Mouse (Mus musculus): ENCODE results near the gene Ccdc97. TPM values are rescaled to one million over a fixed set of nuclear protein-coding genes. Genes with fewer than 3 reads are reported as not detected.
"Not testable (repeated sequence)": the region's sequence is repeated elsewhere in the genome, so short reads cannot be mapped to it uniquely, and the experiment has no call there.

The Ccdc97 gene
- total RNA-seq, 2 experiments from 2014 or later, result 59.8 to 61.4 TPM

DNA sequence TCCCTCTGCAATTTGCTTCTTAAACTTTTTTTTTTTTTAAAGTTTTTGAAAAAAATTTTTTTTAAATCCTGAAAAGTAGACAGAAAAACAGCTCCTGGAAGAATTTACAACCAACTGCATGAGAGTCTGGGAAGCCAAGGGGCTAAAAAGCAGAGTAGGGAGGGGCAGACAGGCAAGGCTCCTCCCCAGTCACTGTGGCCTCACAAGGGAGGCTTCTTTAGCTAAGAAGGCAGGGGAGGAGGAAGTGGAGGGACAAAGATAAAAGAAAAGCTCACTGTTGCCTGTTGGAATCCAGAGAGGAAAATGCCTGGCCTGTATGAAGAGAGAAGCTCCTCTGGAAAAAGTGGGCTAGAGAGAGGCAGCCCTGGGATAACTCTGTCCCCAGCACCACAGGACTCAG is 2.9 kb upstream of the Ccdc97 start:
- DNase-seq (ENCODE audit: low spot score in 2 of 2), result not testable (repeated sequence)

DNA sequence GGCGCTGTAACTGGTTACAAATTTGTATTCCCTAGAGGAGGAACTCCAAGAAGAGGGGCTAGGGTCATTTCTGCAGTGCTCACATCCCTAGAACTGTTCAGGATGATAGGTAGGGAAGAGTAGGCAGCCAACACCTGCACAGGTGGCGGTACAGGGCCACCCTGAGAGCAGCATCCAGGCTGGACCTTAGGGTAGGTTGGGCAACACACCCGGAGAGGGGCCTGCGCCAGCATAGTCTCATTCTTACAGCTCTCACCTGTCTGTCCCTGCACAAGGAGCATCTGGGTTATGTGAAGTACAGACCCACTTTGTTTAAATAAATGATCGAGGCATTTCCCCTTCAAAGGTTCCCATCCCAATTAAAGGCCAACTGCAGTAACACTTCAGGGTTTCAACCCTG is 1.9 kb upstream of the Ccdc97 start:
- DNase-seq (ENCODE audit: low spot score in 2 of 2), result no peak

DNA sequence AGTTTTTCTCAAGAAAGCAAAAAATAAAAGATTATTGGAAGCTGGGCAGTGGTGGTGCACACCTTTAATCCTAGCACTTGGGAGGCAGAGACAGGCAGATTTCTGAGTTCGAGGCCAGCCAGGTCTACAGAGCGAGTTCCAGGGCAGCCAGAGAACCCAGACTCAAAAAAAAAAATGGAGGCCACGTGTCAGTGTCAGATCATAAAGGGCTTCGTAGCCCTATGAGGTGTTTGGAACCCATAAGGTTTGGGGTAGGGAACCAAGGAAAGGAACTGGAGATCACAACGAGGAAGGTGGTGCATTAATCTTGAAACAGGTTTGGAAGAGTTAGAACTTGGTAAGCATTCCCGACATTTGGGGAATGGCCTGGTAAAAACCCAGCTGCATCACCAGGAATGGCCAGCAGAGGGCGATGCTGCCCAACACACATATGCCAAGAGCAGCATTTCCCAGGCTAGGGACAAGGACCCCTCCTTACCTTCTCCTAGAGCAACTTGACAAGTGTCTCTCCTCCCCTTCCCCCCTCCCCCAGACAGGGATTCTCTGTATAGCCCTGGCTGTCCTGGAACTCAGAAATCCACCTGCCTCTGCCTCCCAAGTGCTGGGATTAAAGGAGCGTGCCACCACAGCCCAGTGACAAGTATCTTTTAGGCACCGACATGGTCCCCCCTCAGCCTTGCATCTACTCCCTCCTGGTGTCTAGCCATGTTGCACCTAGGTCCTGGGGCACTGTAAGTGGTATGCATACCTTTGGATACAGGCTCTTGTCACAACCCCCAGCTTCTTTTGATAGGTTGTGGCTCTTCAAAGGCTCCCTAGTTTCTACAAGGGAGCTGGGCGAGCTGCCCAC is 1.1 kb upstream of the Ccdc97 start:
- peak; percentile 80 to 81 for DNase-seq (ENCODE audit: low spot score in 2 of 2)

DNA sequence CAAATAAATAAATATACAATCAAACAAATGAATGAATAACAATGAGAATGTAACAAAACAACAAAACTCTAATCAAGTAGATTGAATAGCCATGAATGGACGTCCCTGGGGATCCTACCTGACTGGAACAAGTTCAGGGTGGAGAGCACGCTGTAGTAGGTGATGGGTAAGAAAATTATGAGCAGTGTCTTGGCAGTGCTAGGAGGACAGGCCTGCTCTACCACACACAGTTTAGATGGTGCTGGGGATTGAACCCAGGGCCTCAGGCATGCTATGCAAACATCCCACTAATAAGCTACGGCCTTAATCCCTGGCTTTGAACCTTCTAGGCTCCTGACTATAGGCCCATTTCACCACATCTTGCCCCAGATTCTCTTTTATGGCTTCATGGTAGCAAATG is 1.4 kb downstream of the Ccdc97 start:
- no peak for DNase-seq (ENCODE audit: low spot score in 2 of 2)

DNA sequence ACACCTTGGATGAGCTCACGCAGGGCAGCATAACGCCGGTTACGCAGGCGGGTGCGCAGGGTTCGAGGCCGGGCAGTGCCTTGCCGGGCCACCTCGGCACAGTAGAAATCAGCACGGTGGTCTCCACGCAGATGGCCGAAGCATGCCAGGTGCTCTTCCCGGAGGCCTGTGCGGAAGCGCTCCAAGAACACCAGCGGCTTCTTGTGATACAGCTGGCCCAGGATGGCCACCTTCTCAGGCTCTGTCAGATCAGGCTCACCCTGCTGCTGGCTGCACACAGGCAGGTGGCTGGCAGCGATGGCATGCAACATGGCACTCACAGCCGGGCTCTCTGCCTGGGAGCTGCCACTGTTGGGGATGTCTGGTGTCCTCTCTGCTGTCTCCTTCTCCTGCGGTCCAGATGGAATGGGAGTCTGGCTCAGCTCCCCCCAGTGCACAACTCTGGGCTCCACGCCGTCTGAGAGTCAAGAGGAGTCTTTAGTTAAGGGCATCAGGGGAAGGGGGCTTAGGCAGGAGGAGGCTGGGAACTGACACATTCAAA is 3.1 kb downstream of the Ccdc97 start:
- DNase-seq (ENCODE audit: low spot score in 2 of 2), result no peak

DNA sequence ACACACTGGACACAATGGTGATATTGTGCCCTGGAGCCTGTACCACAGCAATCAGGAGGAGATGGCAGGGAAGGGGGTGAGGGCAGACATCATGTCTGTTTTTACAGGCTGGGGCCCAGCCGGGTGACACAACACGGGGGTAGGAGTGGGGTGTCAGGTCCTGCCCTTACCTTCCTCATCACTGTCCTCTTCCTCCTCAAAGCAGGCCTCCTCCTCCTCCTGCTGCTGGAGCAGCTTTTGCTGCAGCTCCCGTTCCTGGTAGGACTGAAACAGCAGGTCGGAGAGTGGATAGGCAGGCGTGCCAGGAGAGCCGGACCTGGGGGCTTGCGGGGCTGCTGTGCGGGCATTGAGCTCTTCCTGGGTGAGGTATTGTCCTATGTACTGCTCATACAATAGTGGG is 4.3 kb downstream of the Ccdc97 start:
- DNase-seq (ENCODE audit: low spot score in 2 of 2), result no peak

DNA sequence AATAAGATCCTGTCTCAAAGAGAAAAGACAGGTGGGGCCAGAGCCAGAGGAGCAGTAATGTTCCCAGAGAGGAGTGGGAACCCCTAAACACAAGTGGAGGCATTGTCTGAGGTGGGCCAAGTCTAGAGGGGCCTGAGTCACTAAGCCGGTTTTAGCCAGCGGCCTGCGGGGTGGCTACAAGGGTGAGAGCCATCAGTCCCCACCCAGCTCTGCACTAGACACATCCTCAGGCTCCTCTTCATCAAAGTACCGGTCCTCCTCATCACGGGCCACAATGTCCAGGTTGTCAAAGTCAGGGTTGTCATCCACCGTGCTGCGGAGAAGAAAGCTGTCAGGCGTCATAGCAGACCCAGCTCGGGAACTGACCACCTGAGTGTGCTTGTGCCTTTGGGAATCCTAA is 6.1 kb downstream of the Ccdc97 start:
- DNase-seq (ENCODE audit: low spot score in 2 of 2), result no peak

DNA sequence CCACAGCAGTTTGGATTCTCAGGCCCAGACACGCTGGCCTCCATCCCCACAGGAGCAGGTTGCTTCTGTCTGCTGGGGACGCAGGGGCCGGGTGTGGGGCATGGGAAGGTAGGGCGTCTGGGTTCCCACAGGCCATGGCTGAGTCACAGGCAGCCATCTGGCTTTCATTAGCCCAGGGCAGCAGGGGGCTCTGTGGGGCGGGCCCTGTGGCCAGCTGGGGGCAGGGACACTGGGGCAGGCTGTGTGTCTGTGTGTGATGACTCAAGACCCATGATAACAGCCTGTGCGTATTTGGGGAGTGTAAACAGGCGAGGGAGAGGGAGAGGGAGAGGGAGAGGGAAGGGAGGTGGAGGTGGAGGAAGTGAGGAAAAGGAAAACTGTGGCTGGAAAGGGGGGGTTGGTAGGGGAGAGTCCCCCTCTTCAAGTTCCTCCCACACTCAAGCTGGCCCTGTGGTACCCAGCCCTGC is 7.1 kb downstream of the Ccdc97 start:
- DNase-seq (ENCODE audit: low spot score in 2 of 2), result peak; percentile 58 to 64

DNA sequence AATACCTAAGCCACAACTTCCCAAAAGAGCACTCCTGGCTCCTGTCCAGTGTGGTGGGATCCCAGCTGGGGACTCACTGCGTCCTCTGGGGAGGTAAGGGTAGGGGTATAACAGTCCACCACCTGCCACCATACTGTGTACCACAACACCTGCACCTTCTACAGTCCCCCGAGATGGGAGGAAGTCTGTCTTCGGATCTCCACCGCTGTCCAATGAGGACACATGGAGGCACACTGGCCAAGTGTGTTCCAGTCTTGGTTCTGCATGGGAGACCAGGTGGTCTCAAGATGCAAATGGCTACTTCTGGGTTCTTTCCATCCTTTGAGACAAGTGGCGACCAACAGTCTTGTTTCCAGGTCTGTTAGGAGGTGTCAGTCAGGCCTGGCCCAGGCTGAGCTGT is 7.7 kb downstream of the Ccdc97 start:
- DNase-seq (ENCODE audit: low spot score in 2 of 2), result no peak

DNA sequence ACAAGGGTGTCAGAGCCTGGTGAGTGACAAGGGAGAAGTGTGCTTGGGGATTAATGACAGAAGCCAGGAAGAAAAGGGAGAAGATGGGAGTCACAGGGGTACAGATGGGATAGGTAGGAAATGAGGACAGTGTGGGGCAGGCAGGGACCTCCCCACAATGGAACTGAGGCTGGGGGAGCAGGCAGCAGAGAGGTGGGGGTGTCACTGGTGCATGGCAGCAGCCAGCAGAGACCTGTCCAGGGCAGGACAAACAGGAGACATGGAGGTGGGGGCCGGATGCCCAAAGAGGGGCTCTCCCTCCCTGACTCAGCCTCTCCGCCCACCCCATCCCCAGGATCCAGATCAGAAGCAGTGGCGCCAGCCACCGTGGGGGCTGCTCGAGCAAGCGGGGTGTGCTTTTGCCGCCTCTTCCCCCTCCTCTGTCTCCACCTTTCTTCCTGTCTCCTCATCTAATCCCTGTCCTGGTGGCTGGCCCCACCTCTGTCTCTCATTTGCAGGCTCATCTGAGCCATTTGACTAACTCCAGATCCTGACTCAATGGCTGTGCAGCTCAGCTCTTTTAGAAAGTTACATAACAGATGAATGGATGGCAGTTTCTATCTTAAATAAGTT is 8.3 kb downstream of the Ccdc97 start:
- peak; percentile 54 to 72 for DNase-seq (ENCODE audit: low spot score in 2 of 2)

DNA sequence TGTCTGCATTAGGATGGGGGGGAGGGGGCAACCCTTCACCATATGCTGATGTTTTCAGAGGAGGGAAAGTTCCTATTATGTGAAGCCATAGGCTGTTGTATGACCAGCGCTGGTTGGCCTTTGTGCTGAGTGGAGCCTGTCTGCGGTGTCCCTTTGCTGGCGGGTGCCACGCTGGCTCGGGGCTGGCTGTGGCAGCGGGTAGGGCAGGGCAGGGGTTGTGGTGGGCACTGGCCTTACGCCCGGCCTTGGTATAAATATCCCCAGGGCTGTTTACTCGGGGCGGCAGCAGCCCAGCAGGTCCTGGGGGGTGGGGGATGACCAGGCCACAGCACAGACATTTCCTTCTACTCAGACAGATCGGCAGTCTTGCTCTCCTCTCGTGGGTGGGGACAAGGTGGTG is 8.9 kb downstream of the Ccdc97 start:
- DNase-seq (ENCODE audit: low spot score in 2 of 2), result no peak

DNA sequence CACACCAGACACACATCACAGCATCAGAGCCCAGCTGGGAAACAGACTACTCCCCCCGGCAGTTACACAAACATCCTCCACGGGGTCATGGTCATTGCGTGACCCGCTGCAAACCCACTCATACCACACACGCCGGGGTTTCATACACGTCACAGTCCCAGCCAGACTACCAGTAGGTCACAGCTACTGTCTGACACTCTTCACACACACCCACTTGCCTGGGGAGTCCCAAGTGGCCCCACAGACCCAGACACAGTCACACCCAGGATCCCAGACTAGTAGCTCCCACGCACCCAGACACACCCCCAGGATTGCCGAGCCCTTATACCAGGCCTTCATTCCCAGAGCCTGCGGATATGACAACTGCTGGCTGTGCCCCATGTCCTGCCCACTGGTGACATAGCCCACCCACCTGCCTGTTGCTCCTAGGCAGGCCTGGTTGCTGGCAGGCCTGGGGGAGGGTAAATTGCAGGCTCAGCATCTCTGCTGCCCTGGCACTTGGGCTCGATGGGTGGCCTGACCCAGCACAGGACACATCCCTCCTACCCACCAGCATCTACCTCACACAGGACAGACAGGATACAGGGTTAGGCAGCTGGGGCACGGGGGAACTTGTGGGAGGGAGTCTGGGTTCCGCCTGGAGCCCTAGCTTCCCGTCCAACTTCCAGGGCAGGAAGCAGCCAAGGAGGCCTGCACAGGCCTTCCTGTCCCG is 11.2 kb downstream of the Ccdc97 start:
- no peak for DNase-seq (ENCODE audit: low spot score in 2 of 2)

DNA sequence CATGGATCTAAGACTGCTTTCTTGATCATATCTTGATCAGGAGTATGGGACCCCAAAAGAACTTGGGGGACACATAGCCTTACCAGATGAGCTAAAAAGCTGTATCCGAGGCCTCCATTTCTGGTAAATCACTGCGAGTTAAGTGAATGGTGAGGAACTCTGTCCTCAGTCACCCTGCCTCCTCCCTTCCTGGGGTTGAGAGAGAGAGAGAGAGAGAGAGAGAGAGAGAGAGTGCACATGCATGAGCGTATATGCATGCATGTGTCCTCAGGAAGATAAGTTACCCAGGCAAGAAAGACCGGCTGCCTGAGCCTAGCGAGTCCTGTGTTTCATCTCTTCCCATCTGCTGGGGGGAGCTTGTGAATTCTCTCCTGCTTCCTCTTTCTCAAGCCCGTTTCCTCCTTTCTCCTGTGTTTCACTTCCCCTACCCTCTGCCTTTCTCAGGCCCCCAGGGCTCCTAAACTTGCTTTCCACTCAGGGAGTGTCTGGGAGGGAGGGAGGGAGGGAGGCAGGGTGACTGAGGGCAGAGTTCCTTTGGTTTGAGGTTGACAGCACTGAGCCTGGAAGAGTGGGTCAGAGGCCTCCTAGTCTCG is 12.2 kb downstream of the Ccdc97 start:
- DNase-seq (ENCODE audit: low spot score in 2 of 2), result no peak

DNA sequence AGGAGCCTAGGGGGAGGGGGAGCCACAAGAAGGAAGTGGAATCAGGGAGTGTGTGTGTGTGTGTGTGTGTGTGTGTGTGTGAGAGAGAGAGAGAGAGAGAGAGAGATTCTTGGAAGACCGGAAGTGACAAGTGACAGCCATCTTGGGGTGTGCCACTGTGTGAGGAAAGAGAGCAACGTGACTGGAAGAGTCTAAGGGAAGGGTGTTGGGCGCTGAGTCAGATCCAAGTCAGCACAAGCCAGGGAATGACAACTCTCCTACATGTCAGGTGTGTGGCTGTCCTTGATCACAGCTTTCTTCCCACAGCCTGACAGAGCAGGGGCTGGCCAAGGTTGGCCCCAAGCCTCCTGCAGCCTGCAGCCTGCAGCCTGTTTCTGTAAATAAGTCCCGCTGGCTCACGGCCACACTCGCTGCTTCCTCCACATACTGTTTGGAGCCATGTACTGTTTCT is 13.1 kb downstream of the Ccdc97 start:
- DNase-seq (ENCODE audit: low spot score in 2 of 2), result peak; percentile 56 to 67

DNA sequence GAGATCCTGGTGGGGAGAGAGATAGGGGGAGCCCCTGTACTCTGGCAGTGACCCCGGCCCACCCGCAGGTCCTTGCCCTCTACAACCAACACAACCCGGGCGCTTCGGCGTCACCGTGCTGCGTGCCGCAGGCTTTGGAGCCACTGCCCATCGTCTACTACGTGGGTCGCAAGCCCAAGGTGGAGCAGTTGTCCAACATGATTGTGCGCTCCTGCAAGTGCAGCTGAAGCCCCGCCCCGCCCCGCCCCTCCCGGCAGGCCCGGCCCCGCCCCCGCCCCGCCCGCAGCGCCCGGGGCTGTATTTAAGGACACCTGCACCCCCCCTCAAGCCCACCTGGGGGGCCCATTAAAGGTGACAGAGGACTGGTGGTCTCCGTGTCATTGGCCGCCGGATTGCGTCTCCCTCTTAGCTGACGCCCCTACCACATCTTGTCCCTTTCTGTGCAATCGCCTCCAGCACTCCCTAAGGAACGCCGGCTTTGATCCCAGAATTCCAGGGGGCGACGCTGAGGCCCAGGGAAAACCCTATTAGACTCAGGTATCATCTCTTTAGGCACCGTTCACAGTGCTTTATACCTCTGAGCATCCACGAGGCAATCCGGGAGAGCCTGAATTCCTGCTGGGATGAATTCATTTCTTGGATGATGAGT is 14.0 kb downstream of the Ccdc97 start:
- DNase-seq (ENCODE audit: low spot score in 2 of 2), result no peak

DNA sequence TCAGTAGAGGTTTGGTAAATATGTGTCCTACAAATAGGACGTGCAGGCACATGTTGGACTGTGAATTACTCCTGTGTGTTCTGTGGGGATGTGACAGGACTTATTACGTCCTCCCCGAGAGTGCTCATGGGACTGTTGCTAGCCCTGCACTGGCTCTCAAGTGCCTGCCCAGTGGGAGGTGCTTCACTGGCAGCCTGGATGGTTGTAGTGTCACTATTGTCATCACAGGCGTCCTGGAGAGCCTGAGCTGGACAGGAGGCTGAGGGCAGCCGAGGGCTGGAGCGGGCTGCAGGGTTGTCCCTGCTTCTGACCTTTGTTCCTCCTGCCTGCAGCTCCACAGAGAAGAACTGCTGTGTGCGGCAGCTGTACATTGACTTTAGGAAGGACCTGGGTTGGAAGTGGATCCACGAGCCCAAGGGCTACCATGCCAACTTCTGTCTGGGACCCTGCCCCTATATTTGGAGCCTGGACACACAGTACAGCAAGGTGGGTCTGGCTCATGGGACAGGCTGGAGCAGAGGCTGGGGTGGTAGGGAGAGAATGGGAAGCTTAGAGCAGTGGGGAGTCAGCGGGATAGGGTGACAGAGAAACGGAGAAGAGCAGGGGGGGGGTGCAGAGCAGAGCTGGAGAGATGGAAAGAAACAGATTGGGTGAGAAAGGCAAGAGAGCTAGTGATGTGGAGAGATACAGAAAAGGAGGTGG is 14.9 kb downstream of the Ccdc97 start:
- no peak for DNase-seq (ENCODE audit: low spot score in 2 of 2)

DNA sequence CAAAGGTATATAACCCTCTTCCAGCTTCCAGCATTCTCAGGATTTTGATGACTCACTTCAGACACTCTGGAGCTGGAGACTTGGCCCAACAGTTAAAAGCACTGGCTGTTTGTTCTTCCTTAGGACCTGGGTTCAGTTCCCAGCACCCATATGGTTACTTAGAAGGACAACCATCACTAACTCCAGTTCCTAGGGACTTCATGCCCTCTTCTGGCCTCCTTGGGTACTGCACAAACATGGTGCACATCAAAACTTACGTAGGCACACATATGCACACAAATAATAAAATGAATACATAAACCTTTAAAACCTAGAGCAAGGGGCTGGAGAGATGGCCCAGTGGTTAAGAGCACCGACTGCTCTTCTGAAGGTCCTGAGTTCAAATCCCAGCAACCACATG is 16.5 kb downstream of the Ccdc97 start:
- DNase-seq (ENCODE audit: low spot score in 2 of 2), result no peak

DNA sequence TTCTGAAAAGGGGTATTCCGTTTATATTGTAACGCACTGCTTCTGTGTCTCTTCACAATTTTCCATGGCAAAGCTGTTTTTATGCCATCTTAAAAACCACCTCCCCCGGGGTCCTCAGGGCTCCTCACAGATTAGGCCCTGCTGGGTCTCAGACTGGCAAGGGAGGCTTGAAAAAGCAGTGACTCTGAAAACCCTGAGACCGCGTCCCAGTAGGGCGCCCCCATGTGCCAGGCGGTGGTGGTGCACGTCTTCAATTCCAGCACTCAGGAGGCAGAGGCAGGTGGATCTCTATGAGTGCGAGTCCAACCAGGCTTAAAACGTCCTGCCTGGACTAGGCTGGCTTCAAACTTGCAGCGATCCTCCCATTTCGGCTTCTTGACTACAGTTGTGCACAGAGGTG is 18.2 kb downstream of the Ccdc97 start:
- DNase-seq (ENCODE audit: low spot score in 2 of 2), result no peak

DNA sequence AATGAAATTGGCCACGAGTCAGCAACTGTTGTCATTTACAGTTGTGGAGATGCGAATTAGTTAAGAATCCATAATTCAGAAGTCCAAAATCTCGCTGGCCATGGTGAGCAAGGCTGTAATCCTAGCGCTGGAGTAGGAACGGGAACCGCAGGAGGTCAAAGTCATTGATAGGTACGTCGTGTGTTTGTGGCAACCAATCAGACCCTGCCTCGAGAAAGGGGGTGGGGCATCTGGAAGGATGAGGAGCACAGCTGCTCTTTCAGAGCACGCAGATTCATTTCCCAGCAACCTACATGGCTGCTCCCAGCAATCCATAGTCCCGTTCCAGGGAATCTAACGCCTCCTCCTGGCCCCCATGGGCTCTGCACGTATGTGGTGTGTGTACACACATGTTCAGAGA is 19.0 kb downstream of the Ccdc97 start:
- no peak for DNase-seq (ENCODE audit: low spot score in 2 of 2)

DNA sequence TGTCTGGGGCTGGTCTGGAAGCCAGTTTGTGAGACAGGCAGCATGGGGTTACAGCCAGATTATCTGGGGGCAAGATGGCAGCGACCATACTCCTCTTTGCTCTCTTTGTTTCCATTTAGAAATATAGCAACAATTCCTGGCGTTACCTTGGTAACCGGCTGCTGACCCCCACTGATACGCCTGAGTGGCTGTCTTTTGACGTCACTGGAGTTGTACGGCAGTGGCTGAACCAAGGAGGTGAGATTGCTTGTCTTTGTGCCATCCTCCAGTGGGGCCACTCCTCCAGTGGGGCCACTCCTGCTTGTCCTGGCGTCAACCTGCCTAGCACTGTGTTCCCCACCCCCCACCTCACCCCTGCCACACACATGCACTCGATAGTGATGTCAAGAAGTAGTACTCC is 24.8 kb downstream of the Ccdc97 start:
- DNase-seq (ENCODE audit: low spot score in 2 of 2), result no peak
